Mouse (Mus musculus) testis, adult 2 months (tissue): ENCODE measurements around the gene Adamtsl1.

ENCODE experiments used
- CTCF ChIP-seq: fragments of 200-500 bp; IDR thresholded peaks from 2 replicates; pipeline ENCODE4 v1.5.1; 2012; ENCODE audit warnings: low read depth, mild to moderate bottlenecking, inconsistent platforms, low read length, moderate library complexity; ENCODE audit not compliant: control insufficient read depth, insufficient read depth, insufficient replicate concordance
- POLR2A ChIP-seq: fragments of 200-500 bp; IDR thresholded peaks from 2 replicates; pipeline ENCODE4 v1.6.1; 2012; ENCODE audit warnings: low read depth, mild to moderate bottlenecking, inconsistent platforms, low read length, moderate library complexity; ENCODE audit not compliant: control insufficient read depth

GRCm38 (mm10) chr4:86427312-86427711, 913.3 kb downstream of the Adamtsl1 start:
- TF ChIP-seq CTCF (no peak), POLR2A (no peak)
